Mouse (Mus musculus) gastrocnemius, postnatal 36 days (tissue): ENCODE data around the gene Rap1gap2. TPM values are rescaled to one million over a fixed set of nuclear protein-coding genes. Genes with fewer than 3 reads are reported as not detected.

Experiments used
- DNase-seq, 2 experiments: peaks; one replicate each; pipeline ENCODE4 v3.0.0; 2022
- intact Hi-C: fragments of 180-260 bp; cut with DNase I; formaldehyde crosslinking; loops from one replicate; pipeline ENCODE4 v1.15.1; 2025
- total RNA-seq, 2 experiments: library from RNA; stranded (reverse); gene quantifications; 2 replicates each; pipeline ENCODE4 v1.2.3; 2021

Rap1gap2 gene
- total RNA-seq, 2 experiments from 2014 or later, result 9.7 to 12.4 TPM

- DNase-seq, result no peak
- intact Hi-C loops, result no loop called here
Observed at GRCm38 (mm10) chr11:74435366-74435765, 175.3 kb downstream of the Rap1gap2 start.

GRCm38 (mm10) chr11:74433000-74433399, 177.7 kb downstream of the Rap1gap2 start:
- no peak for DNase-seq
- intact Hi-C loops, result no loop called here

GRCm38 (mm10) chr11:74429798-74430529, 180.8 kb downstream of the Rap1gap2 start:
- intact Hi-C loops, result no loop called here
- no peak for DNase-seq

- no peak for DNase-seq
- intact Hi-C loops, result no loop called here
Observed at GRCm38 (mm10) chr11:74426306-74426705, 184.4 kb downstream of the Rap1gap2 start.

- intact Hi-C loops, result no loop called here
- no peak for DNase-seq
Observed at GRCm38 (mm10) chr11:74422019-74422418, 188.7 kb downstream of the Rap1gap2 start.

GRCm38 (mm10) chr11:74421151-74421550, 189.6 kb downstream of the Rap1gap2 start:
- DNase-seq, result no peak
- intact Hi-C loops, result no loop called here

- no peak for DNase-seq
- intact Hi-C loops, result no loop called here
Observed at GRCm38 (mm10) chr11:74419601-74420000, 191.1 kb downstream of the Rap1gap2 start.

- intact Hi-C loops, result no loop called here
- DNase-seq, result no peak
Observed at GRCm38 (mm10) chr11:74415736-74416135, 195.0 kb downstream of the Rap1gap2 start.

GRCm38 (mm10) chr11:74414112-74414511, 196.6 kb downstream of the Rap1gap2 start:
- no peak for DNase-seq
- intact Hi-C loops, result no loop called here

- DNase-seq, result no peak
- intact Hi-C loops, result no loop called here
Observed at GRCm38 (mm10) chr11:74413449-74413972, 197.2 kb downstream of the Rap1gap2 start.

- DNase-seq, result no peak
- intact Hi-C loops, result no loop called here
Observed at GRCm38 (mm10) chr11:74412462-74412861, 198.3 kb downstream of the Rap1gap2 start.

GRCm38 (mm10) chr11:74411943-74412342, 198.8 kb downstream of the Rap1gap2 start:
- DNase-seq, result no peak

GRCm38 (mm10) chr11:74409757-74410174, 200.9 kb downstream of the Rap1gap2 start:
- intact Hi-C loops, result no loop called here
- peak in 1 of 2 experiments; percentile 30 for DNase-seq

More at GRCm38 (mm10) chr11:74411943-74412342, 198.8 kb downstream of the Rap1gap2 start:
- intact Hi-C loops, result no loop called here

- intact Hi-C loops, result no loop called here
- DNase-seq, result no peak
Observed at GRCm38 (mm10) chr11:74409447-74409754, 201.3 kb downstream of the Rap1gap2 start.

- intact Hi-C loops, result no loop called here
- DNase-seq, result peak; percentile 69 to 85
Observed at GRCm38 (mm10) chr11:74408587-74409446, 201.9 kb downstream of the Rap1gap2 start.

GRCm38 (mm10) chr11:74405201-74405600, 205.5 kb downstream of the Rap1gap2 start:
- intact Hi-C loops, result no loop called here
- no peak for DNase-seq

GRCm38 (mm10) chr11:74404216-74404615, 206.5 kb downstream of the Rap1gap2 start:
- intact Hi-C loops, result loop anchor here (5.0 kb wide), 1 partner anchor 143 kb away; no protein-coding TSS in a partner anchor
- peak; percentile 32 to 43 for DNase-seq

- intact Hi-C loops, result loop anchor here (2.0 to 5.0 kb wide), 3 partner anchors 63 to 145 kb away; no protein-coding TSS in a partner anchor
- no peak for DNase-seq
Observed at GRCm38 (mm10) chr11:74402126-74402525, 208.6 kb downstream of the Rap1gap2 start.

GRCm38 (mm10) chr11:74395583-74395982, 215.1 kb downstream of the Rap1gap2 start:
- DNase-seq, result no peak
- intact Hi-C loops, result loop anchor here (10.0 kb wide), 1 partner anchor 1571 kb away; no protein-coding TSS in a partner anchor

GRCm38 (mm10) chr11:74393489-74393888, 217.2 kb downstream of the Rap1gap2 start:
- no peak for DNase-seq
- intact Hi-C loops, result loop anchor here (10.0 kb wide), 1 partner anchor 1569 kb away; no protein-coding TSS in a partner anchor

GRCm38 (mm10) chr11:74392903-74393302, 217.8 kb downstream of the Rap1gap2 start:
- intact Hi-C loops, result loop anchor here (10.0 kb wide), 1 partner anchor 1568 kb away; no protein-coding TSS in a partner anchor
- no peak for DNase-seq
